Mouse (Mus musculus) stomach, embryonic 14.5 days (tissue): Measurements from ENCODE around the gene Mvb12a. TPM values are rescaled to one million over a fixed set of nuclear protein-coding genes. Genes with fewer than 3 reads are reported as not detected.

Experiments used
- ATAC-seq: fragments of 200-750 bp; cut with Nextera tagmentation; 2 replicates; pipeline ENCODE4 v1.8.0; 2017; ENCODE audit warnings: low read depth, moderate TSS enrichment; ENCODE audit not compliant: insufficient number of reproducible peaks, insufficient read depth, low FRiP score
- H3K27ac ChIP-seq: fragments of 300-500 bp; sonication (generic); 2 replicates; pipeline ENCODE4 v1.5.1; 2014; ENCODE audit warnings: mild to moderate bottlenecking, low read length, moderate library complexity, mixed read lengths
- H3K27me3 ChIP-seq: fragments of 300-500 bp; sonication (generic); 2 replicates; pipeline ENCODE4 v1.6.1; 2014; ENCODE audit warnings: low read length, control low read depth, mixed read lengths; ENCODE audit not compliant: control insufficient read depth, insufficient read depth
- H3K36me3 ChIP-seq: fragments of 300-500 bp; sonication (generic); 2 replicates; pipeline ENCODE4 v1.6.1; 2014; ENCODE audit warnings: mild to moderate bottlenecking, control low read depth, low read length, moderate library complexity, mixed read lengths; ENCODE audit not compliant: control insufficient read depth, insufficient read depth
- H3K4me1 ChIP-seq: fragments of 300-500 bp; sonication (generic); 2 replicates; pipeline ENCODE4 v1.6.1; 2014; ENCODE audit warnings: low read length, control low read depth, mixed read lengths; ENCODE audit not compliant: control insufficient read depth, insufficient read depth
- H3K4me2 ChIP-seq: fragments of 300-500 bp; sonication (generic); replicated peaks from 2 replicates; pipeline ENCODE4 v1.6.1; 2014; ENCODE audit warnings: low read depth, low read length, control low read depth
- H3K4me3 ChIP-seq: fragments of 300-500 bp; sonication (generic); 2 replicates; pipeline ENCODE4 v1.5.1; 2014; ENCODE audit warnings: low read depth, low read length, control low read depth
- H3K9ac ChIP-seq: fragments of 300-500 bp; sonication (generic); replicated peaks from 2 replicates; pipeline ENCODE4 v1.6.1; 2014; ENCODE audit warnings: low read depth, mild to moderate bottlenecking, control low read depth, low read length, moderate library complexity, mixed read lengths
- H3K9me3 ChIP-seq: fragments of 300-500 bp; sonication (generic); 2 replicates; pipeline ENCODE4 v1.6.1; 2016; ENCODE audit warnings: low read depth, low read length, control low read depth; ENCODE audit not compliant: control insufficient read depth
- WGBS: fragments of 180-500 bp; shearing (Covaris S2); extraction: QIAGEN DNeasy Blood & Tissue Kit; methylation state at CpG from one replicate; pipeline ENCODE4 v1.1.7; 2014; 5-methylcytosine and 5-hydroxymethylcytosine counted together
- polyA plus RNA-seq: library from polyadenylated mRNA; unstranded; fragments of >200 nt; fragmentation: Nextera tagmentation; extraction: Ambion mirVana; gene quantifications from 2 replicates; pipeline ENCODE4 v1.2.1, GENCODE M21; 2014

The Mvb12a gene
- polyA plus RNA-seq = 103 and 105 TPM in 2 replicates

GRCm38 (mm10) chr8:71542632-71543343 is at the start of gene Mvb12a:
Mvb12a (plus strand) TSS chr8:71542922.
- peak within 1 kb of the TSS; percentile 78 for H3K4me3 ChIP-seq
- H3K4me2 ChIP-seq = peak within 1 kb of the TSS; percentile 84
- H3K9ac ChIP-seq = peak within 1 kb of the TSS; percentile 69
- H3K9me3 ChIP-seq = no peaks in the 10 kb centered on the region
- peak within 1 kb of the TSS; percentile 30; the same call in 1 of the 2 replicates for H3K27ac ChIP-seq
- peaks cover 11% of the 10 kb centered on the region; the same call in 1 of the 2 replicates for H3K36me3 ChIP-seq
- H3K4me1 ChIP-seq = peaks cover 7% of the 10 kb centered on the region
- ATAC-seq = peak; percentile 92
- no peaks in the 10 kb centered on the region for H3K27me3 ChIP-seq
- under 1% methylated on average over 55 of the region's 55 CpGs for WGBS

- Histone ChIP-seq H3K9ac (no peak overlapping the region), H3K4me1 (peaks cover 20% of the 10 kb centered on the region), H3K27me3 (no peaks in the 10 kb centered on the region), H3K4me3 (no peak overlapping the region), H3K36me3 (peaks cover 30% of the 10 kb centered on the region), H3K9me3 (no peaks in the 10 kb centered on the region), H3K27ac (no peak overlapping the region), H3K4me2 (no peak overlapping the region)
- 26% methylated on average over 16 of the region's 16 CpGs for WGBS
- ATAC-seq = peak; percentile 34; the same call in 1 of the 2 replicates
These were observed 47.7 kb upstream of the Mvb12a start for GRCm38 (mm10) chr8:71495039-71495438.

- H3K27me3 ChIP-seq = no peaks in the 10 kb centered on the region
- H3K9ac ChIP-seq = no peak overlapping the region
- no peaks in the 10 kb centered on the region for H3K9me3 ChIP-seq
- ATAC-seq = no peak
- peaks cover 24% of the 10 kb centered on the region for H3K36me3 ChIP-seq
- 88% methylated on average over 5 of the region's 5 CpGs for WGBS
- H3K4me2 ChIP-seq = no peak overlapping the region
- H3K4me1 ChIP-seq = peaks cover 20% of the 10 kb centered on the region
- no peak overlapping the region for H3K4me3 ChIP-seq
- peak overlapping the region; percentile 30; the same call in 1 of the 2 replicates for H3K27ac ChIP-seq
These were observed 46.9 kb upstream of the Mvb12a start for GRCm38 (mm10) chr8:71495811-71496210.

DNA sequence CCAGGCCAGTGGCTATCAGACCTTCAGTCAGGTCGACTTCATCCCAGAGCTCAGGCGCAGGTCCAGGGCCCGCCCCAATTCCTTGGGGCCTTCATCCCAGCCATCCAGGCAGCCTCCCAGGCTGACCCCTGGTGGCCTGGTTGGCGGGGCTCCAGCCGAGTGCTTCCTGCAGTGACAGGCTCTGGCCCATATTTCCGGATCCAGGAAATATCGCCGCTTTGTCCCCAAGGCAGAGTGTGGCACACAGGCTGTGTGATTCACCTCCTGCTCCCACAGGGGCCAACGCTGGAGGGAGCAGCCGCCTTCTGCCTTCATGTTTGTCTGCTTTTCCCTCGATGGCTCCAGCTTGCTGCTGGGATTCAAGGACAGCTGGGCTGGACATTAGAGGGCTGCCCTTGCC is 46.2 kb upstream of the Mvb12a start:
- ATAC-seq = peak; percentile 25; the same call in 1 of the 2 replicates
- H3K4me1 ChIP-seq = peaks cover 20% of the 10 kb centered on the region

DNA sequence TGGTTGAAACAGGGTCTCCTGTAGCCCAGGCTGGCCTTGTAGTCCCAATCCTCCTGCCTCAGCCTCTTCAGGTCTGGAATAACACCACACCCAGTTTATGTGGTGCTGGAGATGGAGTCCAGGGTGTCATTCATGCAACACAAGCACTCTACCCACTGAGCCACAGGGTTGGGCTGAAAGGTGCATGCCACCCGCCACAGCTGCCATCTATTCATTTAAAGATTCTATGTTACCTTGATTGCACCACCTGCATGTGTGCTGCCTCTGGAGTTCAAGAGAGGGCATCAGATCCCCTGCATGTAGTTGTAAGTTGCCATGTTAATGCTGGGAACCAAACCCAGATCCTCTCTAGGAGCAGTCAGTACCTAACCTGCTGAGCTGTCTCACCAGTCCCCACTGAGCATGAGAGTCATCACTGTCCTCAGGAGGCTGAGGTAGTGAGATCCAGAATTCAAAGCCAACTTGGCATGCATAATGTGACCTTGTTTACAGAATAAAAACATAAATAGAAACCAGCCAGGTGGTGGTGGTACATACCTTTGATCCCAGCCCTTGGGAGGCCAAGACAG is 45.6 kb upstream of the Mvb12a start:
- no peak for ATAC-seq
- Histone ChIP-seq H3K27me3 (no peaks in the 10 kb centered on the region), H3K9ac (no peak overlapping the region), H3K36me3 (peaks cover 15% of the 10 kb centered on the region), H3K4me1 (peaks cover 20% of the 10 kb centered on the region), H3K4me3 (no peak overlapping the region), H3K9me3 (no peaks in the 10 kb centered on the region), H3K4me2 (no peak overlapping the region), H3K27ac (peak overlapping the region; percentile 30; the same call in 1 of the 2 replicates)
- 84% methylated on average over 1 of the region's 1 CpGs for WGBS

More for the DNA sequence above, 46.2 kb upstream of the Mvb12a start:
- peaks cover 18% of the 10 kb centered on the region for H3K36me3 ChIP-seq
- H3K9ac ChIP-seq = no peak overlapping the region; the same call in 1 of the 2 replicates
- WGBS = 34% methylated on average over 11 of the region's 11 CpGs
- H3K4me2 ChIP-seq = no peak overlapping the region
- peak overlapping the region; percentile 30; the same call in 1 of the 2 replicates for H3K27ac ChIP-seq
- H3K9me3 ChIP-seq = no peaks in the 10 kb centered on the region
- H3K4me3 ChIP-seq = no peak overlapping the region
- no peaks in the 10 kb centered on the region for H3K27me3 ChIP-seq

GRCm38 (mm10) chr8:71497881-71498501 is 44.7 kb upstream of the Mvb12a start:
- Histone ChIP-seq H3K27me3 (no peaks in the 10 kb centered on the region), H3K4me3 (no peak overlapping the region), H3K27ac (peak overlapping the region; percentile 29; the same call in 1 of the 2 replicates), H3K4me1 (peaks cover 20% of the 10 kb centered on the region), H3K36me3 (peaks cover 7% of the 10 kb centered on the region), H3K4me2 (no peak overlapping the region), H3K9ac (no peak overlapping the region), H3K9me3 (no peaks in the 10 kb centered on the region)
- ATAC-seq = no peak
- 18% methylated on average over 15 of the region's 15 CpGs for WGBS

DNA sequence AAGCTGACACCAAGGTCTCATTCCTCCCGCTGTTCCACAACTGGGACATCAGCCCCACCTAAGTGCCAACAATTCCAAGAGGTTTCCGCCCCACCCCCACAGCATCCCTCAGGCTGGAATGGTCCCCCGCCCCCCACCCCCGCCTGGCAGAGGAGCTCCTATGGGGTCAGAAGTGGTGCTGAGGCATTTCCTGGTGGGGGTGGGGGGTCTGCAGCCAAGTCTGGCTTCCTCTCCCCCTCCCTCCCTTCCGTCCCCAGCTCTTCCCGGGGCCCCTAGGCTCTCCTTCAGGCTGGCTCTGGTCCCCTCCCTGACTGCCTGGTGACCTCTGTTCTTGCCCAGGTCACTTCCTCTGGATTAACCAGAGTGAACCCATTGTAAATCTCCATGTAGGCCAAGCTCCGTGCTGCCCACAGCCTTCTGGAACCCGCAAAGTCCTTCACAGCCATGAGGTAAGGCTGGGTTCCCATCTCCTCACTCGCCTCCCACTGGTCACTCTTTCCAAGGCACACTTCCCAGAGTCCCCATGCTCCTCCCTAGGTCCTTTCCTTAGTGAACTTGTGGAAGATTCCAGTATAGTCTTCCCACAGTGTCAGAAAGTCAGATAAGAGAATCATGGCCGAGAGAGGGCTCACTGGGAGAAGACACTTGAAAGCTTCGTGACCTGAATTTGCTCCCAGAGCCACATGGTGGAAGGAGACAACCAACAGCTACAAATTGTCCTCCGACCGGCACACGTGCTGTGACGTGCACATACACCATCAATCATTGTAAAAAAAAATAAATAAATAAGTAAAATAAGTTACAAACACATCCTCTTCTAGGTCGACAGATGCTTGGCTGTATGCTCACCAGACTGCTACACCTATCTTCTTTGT is 43.7 kb upstream of the Mvb12a start:
- no peak for ATAC-seq
- Histone ChIP-seq H3K36me3 (peaks cover 3% of the 10 kb centered on the region; the same call in 1 of the 2 replicates), H3K4me2 (no peak overlapping the region), H3K4me3 (no peak overlapping the region), H3K9ac (no peak overlapping the region), H3K27ac (peak overlapping the region; percentile 29; the same call in 1 of the 2 replicates), H3K4me1 (peaks cover 20% of the 10 kb centered on the region), H3K27me3 (no peaks in the 10 kb centered on the region), H3K9me3 (no peaks in the 10 kb centered on the region)
- WGBS = 21% methylated on average over 16 of the region's 16 CpGs

DNA sequence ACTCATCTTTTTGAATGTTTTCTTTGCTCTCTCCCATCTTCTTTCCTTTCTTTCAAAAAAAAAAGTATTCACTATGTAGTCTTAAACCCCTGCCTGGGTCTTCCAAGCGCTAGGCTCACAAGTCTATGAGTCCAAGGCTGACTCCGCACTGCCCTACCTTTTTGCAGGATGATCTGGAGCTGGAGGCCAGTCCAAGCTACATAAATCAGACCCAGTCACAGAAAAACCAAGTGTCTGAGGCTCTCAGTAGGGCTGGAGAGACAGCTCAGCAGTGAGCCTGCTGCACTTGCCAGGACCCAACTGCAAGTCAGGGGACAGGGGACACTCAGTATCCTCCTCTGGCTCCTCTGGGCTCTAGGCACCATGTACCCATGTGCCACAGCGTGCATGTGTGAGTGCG is 38.4 kb upstream of the Mvb12a start:
- Histone ChIP-seq H3K27ac (no peak overlapping the region), H3K4me1 (no peaks in the 10 kb centered on the region), H3K36me3 (no peaks in the 10 kb centered on the region), H3K27me3 (peaks cover 20% of the 10 kb centered on the region), H3K9me3 (no peaks in the 10 kb centered on the region), H3K4me2 (no peak overlapping the region), H3K4me3 (no peak overlapping the region), H3K9ac (no peak overlapping the region)
- no peak for ATAC-seq
- 82% methylated on average over 4 of the region's 4 CpGs for WGBS
